Mouse (Mus musculus): ENCODE measurements around the gene Gabarapl2. TPM values are rescaled to one million over a fixed set of nuclear protein-coding genes. Genes with fewer than 3 reads are reported as not detected.

The Gabarapl2 gene
- polyA plus RNA-seq, 1 experiment from 2014 or later: 351 TPM

GRCm38 (mm10) chr8:111978147-111978546, 37.6 kb downstream of the Gabarapl2 start:
- no peaks in the 10 kb centered on the region for H3K4me1 ChIP-seq
- no peaks in the 10 kb centered on the region for H3K27me3 ChIP-seq
- H3K36me3 ChIP-seq: peaks cover 59% of the 10 kb centered on the region
- ATAC-seq (ENCODE audit: low FRiP score, low read depth): no peak
- no peak overlapping the region for H3K4me2 ChIP-seq (replicated peaks)
- no peak overlapping the region for H3K27ac ChIP-seq (replicated peaks)
- H3K4me3 ChIP-seq: no peak overlapping the region
- WGBS: 80% methylated on average over 10 of the region's 10 CpGs
- no peak overlapping the region for H3K9ac ChIP-seq (replicated peaks)
- no peaks in the 10 kb centered on the region for H3K9me3 ChIP-seq

DNA sequence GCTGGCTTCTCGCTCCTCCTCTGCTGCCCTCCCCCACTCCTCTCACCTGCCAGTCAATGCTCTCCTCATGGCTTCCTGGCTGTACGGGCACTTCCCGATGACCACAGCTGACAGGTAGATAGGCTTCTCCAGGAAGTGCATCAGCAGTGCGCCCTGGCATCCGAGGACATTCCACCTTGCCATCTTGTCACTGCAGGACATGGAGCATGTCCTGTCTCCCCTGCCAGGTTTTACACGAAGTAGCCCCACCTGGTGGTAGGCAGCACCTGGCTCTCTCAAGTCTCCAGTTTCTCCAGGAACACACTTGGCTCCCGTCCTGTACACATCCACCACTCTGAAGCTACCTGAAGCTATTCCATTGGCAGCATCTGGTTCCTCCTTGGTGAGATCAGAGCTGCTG, 41.6 kb downstream of the Gabarapl2 start:
- no peaks in the 10 kb centered on the region for H3K4me1 ChIP-seq
- no peak overlapping the region for H3K9ac ChIP-seq (replicated peaks)
- H3K27me3 ChIP-seq: no peaks in the 10 kb centered on the region
- WGBS: 85% methylated on average over 7 of the region's 7 CpGs
- H3K4me3 ChIP-seq: no peak overlapping the region
- no peak overlapping the region for H3K4me2 ChIP-seq (replicated peaks)
- no peak for ATAC-seq (ENCODE audit: low FRiP score, low read depth)
- H3K36me3 ChIP-seq: peaks cover 58% of the 10 kb centered on the region
- no peak overlapping the region for H3K27ac ChIP-seq (replicated peaks)
- H3K9me3 ChIP-seq: no peaks in the 10 kb centered on the region

DNA sequence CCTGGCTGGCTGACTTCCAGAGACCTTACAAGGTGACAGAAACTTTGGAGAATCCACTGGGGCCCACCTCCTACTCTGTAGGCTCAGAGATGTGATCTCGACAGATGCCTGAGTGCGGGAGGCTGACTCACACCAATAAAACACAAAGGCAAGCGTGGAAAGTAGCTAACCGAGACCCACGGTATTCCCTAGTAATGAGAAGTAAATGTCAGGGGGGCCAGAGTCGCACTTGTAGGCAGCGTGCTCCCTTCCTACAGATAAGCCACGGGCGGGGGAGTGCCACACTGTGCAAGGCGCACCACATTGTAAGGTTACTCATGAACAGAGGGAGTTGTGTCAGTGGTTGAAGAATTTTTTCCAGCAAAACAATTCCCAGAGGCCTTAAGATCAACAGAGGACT, 44.0 kb downstream of the Gabarapl2 start:
- 90% methylated on average over 10 of the region's 10 CpGs for WGBS
- no peak overlapping the region for H3K27ac ChIP-seq (replicated peaks)
- no peaks in the 10 kb centered on the region for H3K4me1 ChIP-seq
- H3K4me3 ChIP-seq: no peak overlapping the region
- no peak for ATAC-seq (ENCODE audit: low FRiP score, low read depth)
- H3K27me3 ChIP-seq: no peaks in the 10 kb centered on the region
- H3K9me3 ChIP-seq: no peaks in the 10 kb centered on the region
- H3K4me2 ChIP-seq (replicated peaks): no peak overlapping the region
- H3K9ac ChIP-seq (replicated peaks): no peak overlapping the region
- H3K36me3 ChIP-seq: peaks cover 52% of the 10 kb centered on the region

- Histone ChIP-seq H3K27ac (replicated peaks) (no peak overlapping the region), H3K27me3 (no peaks in the 10 kb centered on the region), H3K4me1 (peaks cover 10% of the 10 kb centered on the region), H3K9ac (replicated peaks) (no peak overlapping the region), H3K4me2 (replicated peaks) (no peak overlapping the region), H3K4me3 (no peak overlapping the region), H3K36me3 (peaks cover 44% of the 10 kb centered on the region), H3K9me3 (no peaks in the 10 kb centered on the region)
- no peak for ATAC-seq (ENCODE audit: low FRiP score, low read depth)
- 22% methylated on average over 7 of the region's 7 CpGs for WGBS
Measured at GRCm38 (mm10) chr8:111989911-111990310, 49.4 kb downstream of the Gabarapl2 start.

DNA sequence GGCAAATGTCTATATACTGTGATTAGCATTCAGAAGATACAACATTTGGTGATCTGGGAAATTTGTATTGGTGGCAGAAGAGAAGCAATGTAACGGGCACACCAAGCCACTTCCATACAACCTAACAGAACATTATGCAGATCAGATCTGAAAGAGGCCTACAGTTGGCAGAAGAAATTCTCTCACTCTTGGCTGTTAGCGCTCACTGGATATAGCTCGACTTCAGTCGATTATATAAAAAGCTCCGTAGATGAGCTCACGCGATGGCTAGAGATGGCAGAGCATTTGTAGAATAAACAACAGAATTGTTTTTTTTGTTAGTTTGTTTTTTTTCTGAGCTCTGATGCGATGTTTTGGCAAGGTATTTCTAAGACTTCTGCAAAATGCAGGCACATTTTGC, 50.8 kb downstream of the Gabarapl2 start:
- peak overlapping the region; percentile 71 for H3K4me2 ChIP-seq (replicated peaks)
- H3K4me1 ChIP-seq: peaks cover 10% of the 10 kb centered on the region
- no peak overlapping the region for H3K27ac ChIP-seq (replicated peaks)
- no peaks in the 10 kb centered on the region for H3K9me3 ChIP-seq
- no peak for ATAC-seq (ENCODE audit: low FRiP score, low read depth)
- H3K9ac ChIP-seq (replicated peaks): no peak overlapping the region
- H3K27me3 ChIP-seq: no peaks in the 10 kb centered on the region
- H3K4me3 ChIP-seq: peak overlapping the region; percentile 82
- 68% methylated on average over 8 of the region's 8 CpGs for WGBS
- H3K36me3 ChIP-seq: peaks cover 46% of the 10 kb centered on the region

DNA sequence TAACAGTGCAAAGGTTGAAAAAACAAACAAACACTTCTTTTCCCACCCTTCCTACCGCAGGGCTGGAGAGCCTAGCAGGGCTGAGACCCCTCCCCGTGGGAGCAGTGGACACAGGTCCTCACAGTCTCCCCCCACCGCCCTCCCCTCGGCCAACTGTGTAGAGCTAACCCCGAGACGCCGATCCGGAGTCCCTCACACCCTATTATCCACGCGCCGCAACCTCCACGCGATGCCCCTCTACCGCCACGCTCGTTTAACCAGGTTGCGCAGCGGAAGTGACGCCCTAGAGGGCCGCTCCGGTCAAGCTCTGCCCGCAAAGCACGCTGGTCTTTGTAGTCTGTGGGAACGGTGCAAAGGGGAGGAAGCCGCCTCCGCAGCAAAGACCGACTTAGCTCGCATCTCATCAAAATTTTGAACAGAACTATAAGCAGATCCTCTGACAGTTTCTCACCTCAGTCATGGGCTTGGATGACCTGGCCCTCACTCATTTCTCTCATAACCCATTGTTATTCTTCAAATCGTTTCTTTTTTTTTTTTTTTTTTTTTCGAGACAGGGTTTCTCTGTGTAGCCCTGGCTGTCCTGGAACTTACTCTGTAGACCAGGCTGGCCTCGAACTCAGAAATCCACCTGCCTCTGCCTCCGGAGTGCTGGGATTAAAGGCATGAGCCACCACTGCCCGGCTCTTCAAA, 51.7 kb downstream of the Gabarapl2 start, which contains the start of gene Adat1:
Adat1 (minus strand) TSS at position 290 of the 690 bp plus-strand sequence.
- Histone ChIP-seq H3K9me3 (no peaks in the 10 kb centered on the region), H3K4me2 (replicated peaks) (peak within 1 kb of the TSS; percentile 71), H3K27ac (replicated peaks) (no peak within 1 kb of the TSS), H3K4me1 (peaks cover 10% of the 10 kb centered on the region), H3K4me3 (peak within 1 kb of the TSS; percentile 82), H3K9ac (replicated peaks) (peak within 1 kb of the TSS; percentile 75), H3K36me3 (peaks cover 47% of the 10 kb centered on the region), H3K27me3 (no peaks in the 10 kb centered on the region)
- 4% methylated on average over 32 of the region's 33 CpGs for WGBS
- ATAC-seq (ENCODE audit: low FRiP score, low read depth): peak; percentile 98

DNA sequence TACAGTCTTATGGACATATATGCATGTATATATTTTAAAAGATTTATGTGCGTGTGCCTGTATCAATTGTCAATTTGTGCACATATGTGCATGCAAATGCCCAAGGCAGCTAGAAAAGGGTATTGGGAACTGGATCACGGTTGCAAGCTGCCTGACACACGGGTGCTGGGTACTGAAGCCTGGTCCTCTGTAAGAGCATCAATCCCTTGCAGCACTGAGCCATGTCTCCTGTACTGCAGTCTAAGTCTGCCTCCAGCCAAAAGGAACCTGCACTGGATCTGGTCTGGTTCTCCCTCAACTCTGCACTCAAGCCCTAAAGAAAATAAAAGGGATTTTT, 52.2 kb downstream of the Gabarapl2 start:
- Histone ChIP-seq H3K4me1 (peaks cover 10% of the 10 kb centered on the region), H3K4me3 (no peak overlapping the region), H3K9me3 (no peaks in the 10 kb centered on the region), H3K36me3 (peaks cover 47% of the 10 kb centered on the region), H3K27me3 (no peaks in the 10 kb centered on the region), H3K27ac (replicated peaks) (no peak overlapping the region), H3K4me2 (replicated peaks) (0 out of 2 replicates have a peak overlapping the region, but pooled peaks have one; percentile 71), H3K9ac (replicated peaks) (no peak overlapping the region)
- peak; percentile 13; the same call in 1 of the 2 replicates for ATAC-seq (ENCODE audit: low FRiP score, low read depth)
- 75% methylated on average over 3 of the region's 3 CpGs for WGBS

Other genes with a start within 250 kb of the Gabarapl2 start
- not detected in 2 replicates for gene Ctrb1, start 249.7 kb upstream of the Gabarapl2 start, polyA plus RNA-seq (2016; fragmentation: Nextera tagmentation; extraction: Ambion mirVana)
- 52.4 and 53.8 TPM in 2 replicates for gene Bcar1, start 196.9 kb upstream of the Gabarapl2 start, polyA plus RNA-seq (2016; fragmentation: Nextera tagmentation; extraction: Ambion mirVana)
- 182 and 192 TPM in 2 replicates for gene Cfdp1, start 86.4 kb upstream of the Gabarapl2 start, polyA plus RNA-seq (2016; fragmentation: Nextera tagmentation; extraction: Ambion mirVana)
- 7.3 and 7.9 TPM in 2 replicates for gene Tmem170, start 64.0 kb upstream of the Gabarapl2 start, polyA plus RNA-seq (2016; fragmentation: Nextera tagmentation; extraction: Ambion mirVana)
- gene Chst5, start 30.3 kb upstream of the Gabarapl2 start, polyA plus RNA-seq (2016; fragmentation: Nextera tagmentation; extraction: Ambion mirVana): 2.7 and 3.1 TPM in 2 replicates
- gene Tmem231, start 6.8 kb upstream of the Gabarapl2 start, polyA plus RNA-seq (2016; fragmentation: Nextera tagmentation; extraction: Ambion mirVana): 19.8 and 20.9 TPM in 2 replicates
- 10.1 and 12.6 TPM in 2 replicates for gene Adat1, start 51.6 kb downstream of the Gabarapl2 start, polyA plus RNA-seq (2016; fragmentation: Nextera tagmentation; extraction: Ambion mirVana)
- gene Kars, start 70.6 kb downstream of the Gabarapl2 start, polyA plus RNA-seq (2016; fragmentation: Nextera tagmentation; extraction: Ambion mirVana): 189 and 194 TPM in 2 replicates
- 40.9 and 41.6 TPM in 2 replicates for gene Terf2ip, start 70.7 kb downstream of the Gabarapl2 start, polyA plus RNA-seq (2016; fragmentation: Nextera tagmentation; extraction: Ambion mirVana)
- 0.56 and 0.58 TPM in 2 replicates for gene Gm6793, start 74.3 kb downstream of the Gabarapl2 start, polyA plus RNA-seq (2016; fragmentation: Nextera tagmentation; extraction: Ambion mirVana)